Mouse (Mus musculus) limb, embryonic 12.5 days (tissue): ENCODE data around the gene Wwox. TPM values are rescaled to one million over a fixed set of nuclear protein-coding genes. Genes with fewer than 3 reads are reported as not detected.
A peak's percentile ranks its signal among the peaks of the same experiment; 100 is the strongest.

Experiments used
- ATAC-seq: fragments of 200-750 bp; cut with Nextera tagmentation; 2 replicates; pipeline ENCODE4 v1.8.0; 2017; ENCODE audit warnings: low read depth, moderate TSS enrichment; ENCODE audit not compliant: insufficient number of reproducible peaks, insufficient read depth, low FRiP score, low TSS enrichment
- H3K27ac ChIP-seq: fragments of 300-500 bp; sonication (generic); 2 replicates; pipeline ENCODE4 v1.5.1; 2016; ENCODE audit warnings: mild to moderate bottlenecking, moderate library complexity
- H3K27me3 ChIP-seq: fragments of 300-500 bp; sonication (generic); 2 replicates; pipeline ENCODE4 v1.6.1; 2016; ENCODE audit warnings: mild to moderate bottlenecking, moderate library complexity
- H3K36me3 ChIP-seq: fragments of 300-500 bp; sonication (generic); 2 replicates; pipeline ENCODE4 v1.6.1; 2016; ENCODE audit warnings: mild to moderate bottlenecking, moderate library complexity
- H3K4me1 ChIP-seq: fragments of 300-500 bp; sonication (generic); replicated peaks from 2 replicates; pipeline ENCODE4 v1.6.1; 2016
- H3K4me2 ChIP-seq: fragments of 300-500 bp; sonication (generic); 2 replicates; pipeline ENCODE4 v1.6.1; 2016; ENCODE audit warnings: mild to moderate bottlenecking, moderate library complexity
- H3K4me3 ChIP-seq: fragments of 300-500 bp; sonication (generic); replicated peaks from 2 replicates; pipeline ENCODE4 v1.5.1; 2016; ENCODE audit warnings: mild to moderate bottlenecking
- H3K9ac ChIP-seq: fragments of 300-500 bp; sonication (generic); replicated peaks from 2 replicates; pipeline ENCODE4 v1.6.1; 2016; ENCODE audit warnings: mild to moderate bottlenecking, moderate library complexity
- H3K9me3 ChIP-seq: fragments of 300-500 bp; sonication (generic); 2 replicates; pipeline ENCODE4 v1.6.1; 2016; ENCODE audit warnings: mild to moderate bottlenecking, moderate library complexity
- WGBS: fragments of 180-500 bp; shearing (Covaris S2); methylation state at CpG from one replicate; pipeline ENCODE4 v1.1.7; 2016; 5-methylcytosine and 5-hydroxymethylcytosine counted together
- polyA plus RNA-seq: library from polyadenylated mRNA; unstranded; fragments of >200 nt; fragmentation: Nextera tagmentation; extraction: Ambion mirVana; gene quantifications from 2 replicates; pipeline ENCODE4 v1.2.1, GENCODE M21; 2016

Gene Wwox
- polyA plus RNA-seq, 1 experiment from 2014 or later, result 10.2 TPM

- 14% methylated on average over 9 of the region's 9 CpGs for WGBS
- peak; percentile 37 for ATAC-seq
These were observed 187.4 kb downstream of the Wwox start for GRCm38 (mm10) chr8:114626897-114627296.

GRCm38 (mm10) chr8:114629719-114630118 lies 190.3 kb downstream of the Wwox start:
- H3K4me2 ChIP-seq, result no peak overlapping the region
- ATAC-seq, result no peak
- H3K4me3 ChIP-seq, result no peak overlapping the region
- peaks cover 22% of the 10 kb centered on the region for H3K4me1 ChIP-seq
- peaks cover 13% of the 10 kb centered on the region for H3K27me3 ChIP-seq
- WGBS, result 77% methylated on average over 7 of the region's 7 CpGs
- no peaks in the 10 kb centered on the region for H3K36me3 ChIP-seq
- no peaks in the 10 kb centered on the region for H3K9me3 ChIP-seq
- H3K27ac ChIP-seq, result no peak overlapping the region
- H3K9ac ChIP-seq, result no peak overlapping the region

More at GRCm38 (mm10) chr8:114626897-114627296, 187.4 kb downstream of the Wwox start:
- H3K27ac ChIP-seq, result no peak overlapping the region
- no peak overlapping the region for H3K4me2 ChIP-seq
- H3K9ac ChIP-seq, result no peak overlapping the region
- H3K4me3 ChIP-seq, result no peak overlapping the region
- no peaks in the 10 kb centered on the region for H3K9me3 ChIP-seq
- no peaks in the 10 kb centered on the region for H3K36me3 ChIP-seq
- peaks cover 20% of the 10 kb centered on the region for H3K4me1 ChIP-seq
- peaks cover 15% of the 10 kb centered on the region for H3K27me3 ChIP-seq

- Histone ChIP-seq H3K4me2 (no peak overlapping the region), H3K9me3 (no peaks in the 10 kb centered on the region), H3K36me3 (no peaks in the 10 kb centered on the region), H3K27me3 (peaks cover 13% of the 10 kb centered on the region), H3K4me1 (peaks cover 32% of the 10 kb centered on the region), H3K9ac (no peak overlapping the region), H3K27ac (no peak overlapping the region), H3K4me3 (no peak overlapping the region)
- 34% methylated on average over 6 of the region's 6 CpGs for WGBS
- ATAC-seq, result no peak
These were observed 191.6 kb downstream of the Wwox start for GRCm38 (mm10) chr8:114631087-114631486.

- 77% methylated on average over 2 of the region's 2 CpGs for WGBS
- no peak for ATAC-seq
These were observed 194.7 kb downstream of the Wwox start for GRCm38 (mm10) chr8:114634151-114634550.

GRCm38 (mm10) chr8:114634669-114635410 lies 195.4 kb downstream of the Wwox start:
- H3K9ac ChIP-seq, result no peak overlapping the region
- H3K9me3 ChIP-seq, result no peaks in the 10 kb centered on the region
- H3K36me3 ChIP-seq, result no peaks in the 10 kb centered on the region
- peak overlapping the region; percentile 41; the same call in 1 of the 2 replicates for H3K27ac ChIP-seq
- H3K4me2 ChIP-seq, result 0 out of 2 replicates have a peak overlapping the region, but pooled peaks have one; percentile 6
- H3K4me3 ChIP-seq, result no peak overlapping the region
- 23% methylated on average over 9 of the region's 9 CpGs for WGBS
- H3K4me1 ChIP-seq, result peaks cover 22% of the 10 kb centered on the region
- peaks cover 31% of the 10 kb centered on the region for H3K27me3 ChIP-seq
- peak; percentile 44; the same call in 1 of the 2 replicates for ATAC-seq

More at GRCm38 (mm10) chr8:114634151-114634550, 194.7 kb downstream of the Wwox start:
- Histone ChIP-seq H3K4me3 (no peak overlapping the region), H3K36me3 (no peaks in the 10 kb centered on the region), H3K27me3 (peaks cover 26% of the 10 kb centered on the region), H3K9me3 (no peaks in the 10 kb centered on the region), H3K4me2 (no peak overlapping the region), H3K9ac (no peak overlapping the region), H3K27ac (no peak overlapping the region), H3K4me1 (peaks cover 22% of the 10 kb centered on the region)

- Histone ChIP-seq H3K27me3 (peaks cover 29% of the 10 kb centered on the region; the same call in 1 of the 2 replicates), H3K27ac (no peak overlapping the region), H3K9me3 (no peaks in the 10 kb centered on the region), H3K4me2 (no peak overlapping the region), H3K4me1 (peaks cover 32% of the 10 kb centered on the region), H3K4me3 (no peak overlapping the region), H3K36me3 (no peaks in the 10 kb centered on the region), H3K9ac (no peak overlapping the region)
- ATAC-seq, result no peak
- 56% methylated on average over 5 of the region's 5 CpGs for WGBS
These were observed 196.9 kb downstream of the Wwox start for GRCm38 (mm10) chr8:114636376-114636775.

- no peak for ATAC-seq
- 0 out of 2 replicates have a peak overlapping the region, but pooled peaks have one; percentile 2 for H3K4me2 ChIP-seq
- H3K36me3 ChIP-seq, result no peaks in the 10 kb centered on the region
- H3K27me3 ChIP-seq, result peaks cover 29% of the 10 kb centered on the region
- peaks cover 17% of the 10 kb centered on the region for H3K4me1 ChIP-seq
- no peak overlapping the region for H3K4me3 ChIP-seq
- no peak overlapping the region for H3K9ac ChIP-seq
- H3K27ac ChIP-seq, result no peak overlapping the region
- no peaks in the 10 kb centered on the region for H3K9me3 ChIP-seq
- WGBS, result 54% methylated on average over 9 of the region's 9 CpGs
These were observed 202.4 kb downstream of the Wwox start for GRCm38 (mm10) chr8:114641809-114642208.

GRCm38 (mm10) chr8:114650789-114651188 lies 211.3 kb downstream of the Wwox start:
- 42% methylated on average over 14 of the region's 14 CpGs for WGBS

GRCm38 (mm10) chr8:114657789-114658188 lies 218.3 kb downstream of the Wwox start:
- no peak for ATAC-seq
- Histone ChIP-seq H3K9ac (no peak overlapping the region), H3K36me3 (no peaks in the 10 kb centered on the region), H3K4me1 (peaks cover 13% of the 10 kb centered on the region), H3K4me2 (no peak overlapping the region), H3K27me3 (peaks cover 27% of the 10 kb centered on the region), H3K4me3 (no peak overlapping the region), H3K27ac (no peak overlapping the region), H3K9me3 (0 out of 2 replicates have a peak, but pooled peaks cover 4% of the 10 kb centered on the region)
- 32% methylated on average over 4 of the region's 4 CpGs for WGBS

More at GRCm38 (mm10) chr8:114650789-114651188, 211.3 kb downstream of the Wwox start:
- no peaks in the 10 kb centered on the region for H3K36me3 ChIP-seq
- H3K4me3 ChIP-seq, result 0 out of 2 replicates have a peak overlapping the region, but pooled peaks have one; percentile 2
- no peaks in the 10 kb centered on the region for H3K9me3 ChIP-seq
- no peak overlapping the region for H3K27ac ChIP-seq
- H3K9ac ChIP-seq, result 0 out of 2 replicates have a peak overlapping the region, but pooled peaks have one; percentile 18
- H3K27me3 ChIP-seq, result peaks cover 10% of the 10 kb centered on the region
- ATAC-seq, result no peak
- peaks cover 22% of the 10 kb centered on the region for H3K4me1 ChIP-seq
- H3K4me2 ChIP-seq, result peak overlapping the region; percentile 42

GRCm38 (mm10) chr8:114658475-114658874 lies 219.0 kb downstream of the Wwox start:
- WGBS, result 11% methylated on average over 4 of the region's 4 CpGs
- no peaks in the 10 kb centered on the region for H3K36me3 ChIP-seq
- H3K4me1 ChIP-seq, result peaks cover 13% of the 10 kb centered on the region
- peaks cover 27% of the 10 kb centered on the region for H3K27me3 ChIP-seq
- H3K4me2 ChIP-seq, result no peak overlapping the region
- no peak for ATAC-seq
- no peak overlapping the region for H3K4me3 ChIP-seq
- no peak overlapping the region for H3K9ac ChIP-seq
- H3K9me3 ChIP-seq, result 0 out of 2 replicates have a peak, but pooled peaks cover 4% of the 10 kb centered on the region
- H3K27ac ChIP-seq, result no peak overlapping the region

- no peak overlapping the region for H3K27ac ChIP-seq
- H3K4me3 ChIP-seq, result no peak overlapping the region
- no peaks in the 10 kb centered on the region for H3K36me3 ChIP-seq
- H3K4me2 ChIP-seq, result no peak overlapping the region
- 0 out of 2 replicates have a peak, but pooled peaks cover 4% of the 10 kb centered on the region for H3K9me3 ChIP-seq
- 80% methylated on average over 7 of the region's 7 CpGs for WGBS
- ATAC-seq, result no peak
- H3K4me1 ChIP-seq, result peaks cover 8% of the 10 kb centered on the region
- peaks cover 19% of the 10 kb centered on the region; the same call in 1 of the 2 replicates for H3K27me3 ChIP-seq
- no peak overlapping the region for H3K9ac ChIP-seq
These were observed 223.6 kb downstream of the Wwox start for GRCm38 (mm10) chr8:114663053-114663452.
